Mouse (Mus musculus) hindbrain, postnatal 0 days (tissue): ENCODE data around the gene Rgs17. TPM values are rescaled to one million over a fixed set of nuclear protein-coding genes. Genes with fewer than 3 reads are reported as not detected.
"Not testable (repeated sequence)": the region's sequence is repeated elsewhere in the genome, so short reads cannot be mapped to it uniquely, and the experiment has no call there.

Experiments
- ATAC-seq: fragments of 200-750 bp; cut with Nextera tagmentation; 2 replicates; pipeline ENCODE4 v1.8.0; 2017; ENCODE audit warnings: mild to moderate bottlenecking, moderate TSS enrichment, moderate library complexity
- DNase-seq: peaks from one replicate; pipeline ENCODE4 v3.0.0-alpha.2; 2015; ENCODE audit warnings: low spot score
- H3K27ac ChIP-seq: fragments of 300-500 bp; sonication (generic); 2 replicates; pipeline ENCODE4 v1.5.1; 2014; ENCODE audit warnings: mild to moderate bottlenecking
- H3K27me3 ChIP-seq: fragments of 300-500 bp; sonication (generic); 2 replicates; pipeline ENCODE4 v1.6.1; 2014; ENCODE audit warnings: low read length, mixed read lengths; ENCODE audit not compliant: insufficient read depth
- H3K36me3 ChIP-seq: fragments of 300-500 bp; sonication (generic); 2 replicates; pipeline ENCODE4 v1.6.1; 2014; ENCODE audit warnings: low read length, mixed read lengths; ENCODE audit not compliant: insufficient read depth
- H3K4me1 ChIP-seq: fragments of 300-500 bp; sonication (generic); 2 replicates; pipeline ENCODE4 v1.6.1; 2014; ENCODE audit warnings: antibody characterized with exemption, low read length, mixed read lengths; ENCODE audit not compliant: insufficient read depth
- H3K4me2 ChIP-seq: fragments of 300-500 bp; sonication (generic); 2 replicates; pipeline ENCODE4 v1.6.1; 2014; ENCODE audit warnings: low read depth, mild to moderate bottlenecking, low read length, moderate library complexity, mixed read lengths
- H3K4me3 ChIP-seq: fragments of 300-500 bp; sonication (generic); 2 replicates; pipeline ENCODE4 v1.5.1; 2014; ENCODE audit warnings: low read length
- H3K9ac ChIP-seq: fragments of 300-500 bp; sonication (generic); replicated peaks from 2 replicates; pipeline ENCODE4 v1.6.1; 2014; ENCODE audit warnings: mild to moderate bottlenecking, low read length, moderate library complexity, mixed read lengths
- H3K9me3 ChIP-seq: fragments of 300-500 bp; sonication (generic); 2 replicates; pipeline ENCODE4 v1.6.1; 2016; ENCODE audit warnings: low read length, mixed read lengths
- CTCF ChIP-seq: IDR thresholded peaks from 2 replicates; pipeline ENCODE4 v1.5.1; 2016; ENCODE audit warnings: antibody characterized with exemption, control low read depth, low read depth
- WGBS: fragments of 180-500 bp; shearing (Covaris S2); extraction: QIAGEN DNeasy Blood & Tissue Kit; methylation state at CpG from one replicate; pipeline ENCODE4 v1.1.7; 2014; 5-methylcytosine and 5-hydroxymethylcytosine counted together
- polyA plus RNA-seq: library from polyadenylated mRNA; unstranded; fragments of >200 nt; fragmentation: Nextera tagmentation; extraction: Ambion mirVana; gene quantifications from 2 replicates; pipeline ENCODE4 v1.2.1, GENCODE M21; 2015
- total RNA-seq: library from RNA; depleted of rRNA; stranded (reverse); fragments of >200 nt; gene quantifications from 2 replicates; pipeline ENCODE4 v1.2.3, GENCODE M21; 2014; rRNA removed

The Rgs17 gene
- total RNA-seq (33.5 and 34.4 TPM in 2 replicates), polyA plus RNA-seq (51.4 and 53.0 TPM in 2 replicates)

- no peaks in the 10 kb centered on the region for H3K36me3 ChIP-seq
- no peaks in the 10 kb centered on the region for H3K9me3 ChIP-seq
- H3K27me3 ChIP-seq = no peaks in the 10 kb centered on the region
- ATAC-seq (peak; percentile 93), DNase-seq (peak; percentile 89)
- peak within 1 kb of the TSS; percentile 85 for H3K9ac ChIP-seq
- no peak for TF ChIP-seq CTCF
- H3K27ac ChIP-seq = peak within 1 kb of the TSS; percentile 67
- peak within 1 kb of the TSS; percentile 86 for H3K4me3 ChIP-seq
- H3K4me1 ChIP-seq = 0 out of 2 replicates have a peak, but pooled peaks cover 4% of the 10 kb centered on the region
- peak within 1 kb of the TSS; percentile 80 for H3K4me2 ChIP-seq
- WGBS = under 1% methylated on average over 18 of the region's 35 CpGs
These were observed at the start of gene Rgs17 for GRCm38 (mm10) chr10:5922294-5922828. TSS of gene Rgs17 (minus strand) at chr10:5922400.

GRCm38 (mm10) chr10:5967655-5968054, 45.5 kb upstream of the Rgs17 start:
- no peak for TF ChIP-seq CTCF
- ATAC-seq = no peak

GRCm38 (mm10) chr10:5953787-5954186, 31.6 kb upstream of the Rgs17 start:
- H3K4me3 ChIP-seq, DNase-seq, H3K27ac ChIP-seq, ATAC-seq, H3K27me3 ChIP-seq, H3K4me2 ChIP-seq, H3K36me3 ChIP-seq, H3K9me3 ChIP-seq, H3K9ac ChIP-seq, H3K4me1 ChIP-seq: not testable (repeated sequence)

More at GRCm38 (mm10) chr10:5967655-5968054, 45.5 kb upstream of the Rgs17 start:
- Histone ChIP-seq H3K4me1 (no peaks in the 10 kb centered on the region), H3K9ac (no peak overlapping the region), H3K36me3 (no peaks in the 10 kb centered on the region), H3K4me3 (no peak overlapping the region), H3K4me2 (no peak overlapping the region), H3K27ac (no peak overlapping the region), H3K27me3 (no peaks in the 10 kb centered on the region), H3K9me3 (no peaks in the 10 kb centered on the region)
- DNase-seq = no peak
- 81% methylated on average over 2 of the region's 2 CpGs for WGBS

- TF ChIP-seq CTCF = no peak
- no peak overlapping the region for H3K27ac ChIP-seq
- DNase-seq (no peak), ATAC-seq (no peak)
- no peak overlapping the region for H3K4me2 ChIP-seq
- H3K4me1 ChIP-seq = 0 out of 2 replicates have a peak, but pooled peaks cover 4% of the 10 kb centered on the region
- H3K4me3 ChIP-seq = no peak overlapping the region
- 92% methylated on average over 5 of the region's 5 CpGs for WGBS
- no peaks in the 10 kb centered on the region for H3K27me3 ChIP-seq
- H3K9me3 ChIP-seq = no peaks in the 10 kb centered on the region
- no peak overlapping the region for H3K9ac ChIP-seq
- no peaks in the 10 kb centered on the region for H3K36me3 ChIP-seq
These were observed 2.1 kb upstream of the Rgs17 start for GRCm38 (mm10) chr10:5924261-5924660.

GRCm38 (mm10) chr10:5923096-5923495, 896 bp upstream of the Rgs17 start:
- DNase-seq = peak; percentile 67
- Histone ChIP-seq H3K27me3 (no peaks in the 10 kb centered on the region), H3K9ac (no peak overlapping the region), H3K9me3 (no peaks in the 10 kb centered on the region), H3K27ac (no peak overlapping the region), H3K4me3 (no peak overlapping the region), H3K4me1 (0 out of 2 replicates have a peak, but pooled peaks cover 4% of the 10 kb centered on the region), H3K36me3 (no peaks in the 10 kb centered on the region), H3K4me2 (peak overlapping the region; percentile 80; the same call in 1 of the 2 replicates)
- ATAC-seq = peak; percentile 50; the same call in 1 of the 2 replicates
- TF ChIP-seq CTCF = peak; percentile 51
- WGBS = 7% methylated on average over 9 of the region's 9 CpGs

GRCm38 (mm10) chr10:5921771-5922170, 429 bp downstream of the Rgs17 start:
- under 1% methylated on average over 31 of the region's 31 CpGs for WGBS
- Histone ChIP-seq H3K9me3 (no peaks in the 10 kb centered on the region), H3K9ac (peak overlapping the region; percentile 85), H3K4me1 (0 out of 2 replicates have a peak, but pooled peaks cover 4% of the 10 kb centered on the region), H3K4me2 (peak overlapping the region; percentile 80), H3K4me3 (peak overlapping the region; percentile 86), H3K36me3 (no peaks in the 10 kb centered on the region), H3K27ac (peak overlapping the region; percentile 67), H3K27me3 (no peaks in the 10 kb centered on the region)
- no peak for TF ChIP-seq CTCF
- DNase-seq (peak; percentile 51), ATAC-seq (peak; percentile 27)

GRCm38 (mm10) chr10:5921031-5921551, 1.1 kb downstream of the Rgs17 start:
- Histone ChIP-seq H3K4me1 (0 out of 2 replicates have a peak, but pooled peaks cover 4% of the 10 kb centered on the region), H3K27me3 (no peaks in the 10 kb centered on the region), H3K4me3 (peak overlapping the region; percentile 86), H3K27ac (peak overlapping the region; percentile 67), H3K36me3 (no peaks in the 10 kb centered on the region), H3K4me2 (peak overlapping the region; percentile 80), H3K9ac (peak overlapping the region; percentile 85), H3K9me3 (no peaks in the 10 kb centered on the region)
- under 1% methylated on average over 12 of the region's 12 CpGs for WGBS
- TF ChIP-seq CTCF = 0 out of 2 replicates have a peak, but pooled peaks have one; percentile 8
- ATAC-seq (peak; percentile 50), DNase-seq (peak; percentile 43)
